Mouse (Mus musculus) lung, postnatal 4 days (tissue): ENCODE results near the gene Hapln2.

Experiments
- DNase-seq, 2 experiments: peaks; one replicate each; pipeline ENCODE4 v3.0.0; 2021

The Hapln2 gene

GRCm38 (mm10) chr3:88027434-88028186 is at the start of gene Hapln2:
Gene Hapln2, minus strand, starts transcription at chr3:88027583.
- DNase-seq, result no peak

GRCm38 (mm10) chr3:88074766-88075165 is 47.4 kb upstream of the Hapln2 start:
- no peak for DNase-seq

- no peak for DNase-seq
Measured at GRCm38 (mm10) chr3:88074351-88074750, 47.0 kb upstream of the Hapln2 start.

- no peak for DNase-seq
Measured at GRCm38 (mm10) chr3:88073631-88074030, 46.2 kb upstream of the Hapln2 start.

GRCm38 (mm10) chr3:88071783-88072182 is 44.4 kb upstream of the Hapln2 start:
- DNase-seq, result peak; percentile 78 to 91

GRCm38 (mm10) chr3:88068386-88068785 is 41.0 kb upstream of the Hapln2 start:
- DNase-seq, result peak; percentile 58 to 66

- DNase-seq, result peak; percentile 89 to 92
Measured at GRCm38 (mm10) chr3:88057902-88058696, 30.7 kb upstream of the Hapln2 start, which contains the start of gene Naxe. Gene Naxe, minus strand, starts transcription at chr3:88058495.

- no peak for DNase-seq
Measured at GRCm38 (mm10) chr3:88057030-88057429, 29.6 kb upstream of the Hapln2 start.

GRCm38 (mm10) chr3:88049532-88049931 is 22.1 kb upstream of the Hapln2 start:
- DNase-seq, result peak in 1 of 2 experiments; percentile 33

GRCm38 (mm10) chr3:88042661-88043421 is 15.5 kb upstream of the Hapln2 start, which contains the start of gene Gpatch4:
Gene Gpatch4, plus strand, starts transcription at chr3:88043108.
- DNase-seq, result peak; percentile 84 to 88

- no peak for DNase-seq
Measured at GRCm38 (mm10) chr3:88035561-88036293, 8.3 kb upstream of the Hapln2 start.

GRCm38 (mm10) chr3:88033506-88033905 is 6.1 kb upstream of the Hapln2 start:
- peak; percentile 24 to 65 for DNase-seq

- peak; percentile 65 to 80 for DNase-seq
Measured at GRCm38 (mm10) chr3:88030608-88031395, 3.4 kb upstream of the Hapln2 start.

- DNase-seq, result no peak
Measured at GRCm38 (mm10) chr3:88026823-88027222, 560 bp downstream of the Hapln2 start.

GRCm38 (mm10) chr3:88023192-88024074 is 4.0 kb downstream of the Hapln2 start:
- DNase-seq, result no peak

GRCm38 (mm10) chr3:88022322-88023191 is 4.8 kb downstream of the Hapln2 start:
- peak; percentile 92 to 93 for DNase-seq

GRCm38 (mm10) chr3:88010634-88011265 is 16.6 kb downstream of the Hapln2 start:
- DNase-seq, result peak in 1 of 2 experiments; percentile 53
